Mouse (Mus musculus) CD4-positive naive resting alpha-beta T cell, adult 76 days (primary cell): ENCODE measurements around the gene Ulk2. TPM values are rescaled to one million over a fixed set of nuclear protein-coding genes. Genes with fewer than 3 reads are reported as not detected.

Experiments
- total RNA-seq: library from RNA; stranded (reverse); gene quantifications from one replicate; pipeline ENCODE4 v1.2.4, GENCODE M21; 2023

The Ulk2 gene
- 26.8 TPM for total RNA-seq

DNA sequence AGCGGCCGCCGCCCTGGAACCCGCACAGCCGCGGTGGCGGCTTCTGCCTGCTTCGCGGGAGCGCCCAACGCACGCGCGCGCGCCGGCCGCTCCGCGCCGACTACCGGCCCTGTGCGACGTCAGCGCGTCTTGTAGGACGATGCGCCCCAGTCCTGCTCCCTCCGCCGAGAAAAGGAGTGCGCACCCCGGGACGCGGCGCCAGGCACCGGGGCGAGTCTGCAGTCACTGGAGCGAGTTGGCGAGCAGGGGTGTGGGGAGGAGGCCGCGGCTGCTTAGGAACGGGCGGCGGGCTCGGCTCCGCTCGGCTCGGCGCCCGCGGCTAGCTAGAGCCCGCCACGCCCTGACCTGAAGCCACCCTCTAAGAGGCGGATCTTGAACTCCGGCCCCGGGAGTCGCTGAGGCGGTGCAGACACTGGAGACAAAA lies at the start of gene Ulk2:
TSS of gene Ulk2 (minus strand) at position 86 of the 424 bp plus-strand sequence.

DNA sequence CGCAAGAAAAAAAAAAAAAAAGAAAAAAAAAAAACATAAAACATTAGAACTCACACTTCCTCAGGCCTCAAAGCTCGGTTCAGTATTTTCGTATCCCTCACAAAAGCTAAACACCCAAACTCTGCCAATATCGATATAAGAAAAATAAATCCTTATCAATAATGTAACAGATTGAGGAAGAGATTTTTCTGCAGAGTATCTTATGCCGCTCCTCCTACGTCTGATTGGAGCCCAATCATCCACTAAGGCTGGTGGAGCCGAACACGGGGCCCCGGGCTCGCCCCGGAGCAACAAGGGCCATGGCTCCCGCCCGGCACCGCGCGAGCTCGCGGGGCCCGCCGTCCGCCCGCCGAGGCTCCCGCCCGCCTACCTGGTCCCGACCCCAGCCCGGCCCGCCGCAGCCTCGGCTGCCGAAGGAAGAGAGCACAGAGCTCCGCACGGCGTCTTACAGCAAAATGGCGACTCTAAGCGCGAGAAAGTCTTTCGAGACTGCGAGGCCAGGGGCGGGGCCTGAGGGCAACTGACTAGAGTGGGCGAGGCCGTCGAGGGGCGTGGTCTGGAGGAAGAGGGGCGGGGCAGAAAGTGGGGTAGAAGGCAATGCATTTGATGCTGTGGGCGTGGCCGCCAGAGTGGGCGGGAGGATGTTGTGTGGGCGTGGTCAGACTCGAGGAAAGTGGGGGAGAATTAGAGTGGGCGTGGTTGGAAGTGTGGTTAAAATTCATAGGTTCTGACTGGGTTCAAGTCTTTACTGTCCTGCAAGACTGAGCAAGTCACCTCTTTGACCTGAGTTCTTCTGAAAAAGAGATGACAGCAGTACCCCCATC lies 93.1 kb downstream of the Ulk2 start, which contains the start of gene Prpsap2:
TSS of gene Prpsap2 (minus strand) at position 505 of the 824 bp plus-strand sequence.

Other genes with a start within 250 kb of the Ulk2 start
- gene Grap, start 201.8 kb downstream of the Ulk2 start, total RNA-seq, result 175 TPM
- gene Fam83g, start 171.0 kb downstream of the Ulk2 start, total RNA-seq, result 1.8 TPM
- not detected for gene Slc5a10, start 134.2 kb downstream of the Ulk2 start, total RNA-seq
- gene Prpsap2, start 93.0 kb downstream of the Ulk2 start, total RNA-seq, result 34.9 TPM
- gene Akap10, start 75.2 kb upstream of the Ulk2 start, total RNA-seq, result 58.5 TPM
- gene Specc1, start 101.7 kb upstream of the Ulk2 start, total RNA-seq, result 3.8 TPM